Mouse (Mus musculus): Measurements from ENCODE around the gene Serpinc1.
A peak's percentile ranks its signal among the peaks of the same experiment; 100 is the strongest.
"Not testable (repeated sequence)": the region's sequence is repeated elsewhere in the genome, so short reads cannot be mapped to it uniquely, and the experiment has no call there.

Gene Serpinc1

DNA sequence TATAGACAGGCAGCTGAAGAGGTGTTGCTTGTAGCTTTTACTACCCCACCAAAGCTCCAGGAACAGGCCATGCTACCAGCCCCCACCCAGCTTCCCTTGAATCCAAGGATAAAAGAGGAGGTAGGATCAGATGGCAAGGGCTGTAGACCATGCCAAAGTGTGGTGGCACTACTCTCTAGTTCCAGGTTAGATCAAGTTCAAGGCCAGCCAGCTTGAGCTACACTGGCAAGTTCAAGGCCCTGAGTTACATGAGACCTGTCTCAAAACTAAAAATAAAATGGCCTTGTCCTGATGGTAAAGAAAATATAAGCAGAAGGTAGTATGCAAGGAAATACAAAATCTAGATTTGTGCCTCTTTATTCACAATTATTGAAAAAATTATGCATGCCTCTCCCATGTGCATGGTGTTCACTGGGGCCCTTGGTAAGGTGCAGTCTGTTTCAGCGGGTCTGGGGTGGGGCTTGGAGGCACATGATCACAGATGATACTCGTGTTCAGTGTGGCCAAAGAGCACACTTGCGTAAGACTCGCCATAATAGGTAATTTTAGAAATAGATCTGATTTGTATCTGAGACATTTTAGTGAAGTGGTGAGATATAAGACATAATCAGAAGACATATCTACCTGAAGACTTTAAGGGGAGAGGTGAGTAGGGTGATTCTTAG is at the start of gene Serpinc1:
Gene Serpinc1, plus strand, starts transcription at position 515 of the 665 bp plus-strand sequence.
- DNase-seq (ENCODE audit: low spot score): no peak

DNA sequence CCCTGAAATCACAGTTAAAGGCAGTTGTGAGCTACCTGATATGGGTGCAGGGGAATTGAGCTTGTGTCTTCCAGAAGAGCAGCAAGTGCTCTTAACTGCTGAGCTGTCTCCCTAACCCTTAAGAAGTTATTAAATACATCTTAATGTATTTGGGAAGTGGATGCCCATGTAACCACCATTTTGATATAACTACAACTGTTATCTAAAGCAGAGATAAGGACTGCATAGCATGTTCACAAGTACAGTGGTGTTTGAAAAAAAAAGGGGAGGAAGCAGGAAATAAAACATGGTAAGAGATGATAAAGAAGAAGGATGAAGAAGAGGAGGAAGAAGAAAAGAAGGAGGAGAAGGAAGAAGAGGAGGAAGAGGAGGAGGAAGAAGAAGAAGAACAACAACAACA is 47.1 kb upstream of the Serpinc1 start:
- no peak for DNase-seq (ENCODE audit: low spot score)

DNA sequence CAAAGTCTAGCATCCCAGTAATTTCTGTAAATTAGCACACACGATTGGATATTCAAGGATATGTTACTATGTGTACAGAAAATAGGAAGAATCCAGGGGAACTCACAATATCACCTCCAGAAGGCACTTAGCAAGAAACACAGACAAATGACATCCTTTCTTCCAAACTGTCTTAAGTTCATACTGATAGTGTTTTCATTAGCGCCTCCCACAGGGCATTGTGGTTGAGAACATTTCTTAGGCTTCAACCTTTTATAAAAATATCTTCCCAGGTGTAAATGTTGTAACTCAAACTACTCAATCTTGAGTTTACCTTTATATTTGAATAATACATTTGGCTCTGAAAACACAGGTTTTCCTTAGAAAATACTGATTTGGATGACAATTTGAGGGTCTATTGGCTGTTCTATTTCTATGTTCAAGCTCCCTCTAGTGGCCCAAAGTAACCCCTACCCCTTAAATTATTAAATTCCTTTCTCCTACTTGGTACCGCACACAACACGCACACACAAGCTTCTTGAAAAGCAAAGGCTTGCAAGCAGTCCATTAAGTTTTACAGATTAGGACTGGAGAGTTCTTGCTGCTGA is 44.4 kb upstream of the Serpinc1 start:
- DNase-seq (ENCODE audit: low spot score): no peak

DNA sequence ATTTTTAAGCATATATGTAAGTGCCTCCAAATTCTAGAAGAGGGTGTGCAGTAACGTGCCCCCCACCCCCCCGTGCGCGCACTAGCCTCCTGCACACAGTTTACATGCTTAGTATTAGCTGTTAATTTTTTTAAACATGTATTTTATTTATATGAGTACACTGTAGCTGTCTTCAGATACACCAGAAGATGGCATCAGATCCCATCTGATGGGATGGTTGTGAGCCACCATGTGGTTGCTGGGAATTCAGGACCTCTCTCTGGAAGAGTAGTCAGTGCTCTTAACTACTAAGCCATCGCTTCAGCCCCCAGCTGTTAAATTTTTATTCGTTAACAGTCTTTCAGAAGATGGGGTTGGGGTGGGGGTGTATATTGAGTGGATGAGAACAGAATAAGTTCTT is 42.8 kb upstream of the Serpinc1 start:
- no peak for DNase-seq (ENCODE audit: low spot score)

DNA sequence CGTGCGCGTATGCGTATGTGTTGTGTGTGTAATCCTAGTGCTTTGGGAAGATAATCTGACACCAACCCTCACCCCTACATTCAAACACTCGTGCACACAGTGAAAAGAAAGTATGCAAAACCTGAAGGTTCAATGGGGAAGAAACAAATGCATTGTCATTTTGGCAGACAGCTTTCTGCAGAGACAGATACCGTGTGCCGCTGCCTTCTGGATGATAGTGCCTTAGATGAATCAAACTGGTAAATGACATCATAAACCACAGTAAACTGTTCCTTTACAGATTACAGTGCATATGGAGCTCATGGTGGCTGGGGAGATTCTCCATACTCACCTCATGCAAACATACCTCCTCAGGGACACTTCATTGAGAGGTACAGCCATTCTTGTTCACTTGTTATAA is 15.2 kb upstream of the Serpinc1 start:
- no peak for DNase-seq (ENCODE audit: low spot score)

DNA sequence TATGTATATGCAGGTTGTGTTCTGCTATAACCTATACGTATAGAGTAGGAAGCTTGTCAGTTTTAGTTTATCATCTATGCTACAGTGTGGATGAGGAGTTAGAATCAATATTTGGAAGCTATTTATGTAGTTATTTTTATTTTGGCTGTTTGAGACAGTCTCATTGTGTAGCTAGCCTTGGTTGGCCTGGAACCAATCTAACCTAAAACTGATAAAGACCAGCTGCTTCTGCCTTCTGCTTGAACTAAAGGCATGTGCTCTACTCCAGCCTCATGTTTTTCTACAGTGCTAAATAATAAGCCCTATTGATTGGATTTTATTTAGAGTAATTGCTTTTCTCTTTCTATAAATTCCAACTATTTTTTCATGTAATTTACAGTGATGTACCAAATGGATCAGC is 11.1 kb upstream of the Serpinc1 start:
- DNase-seq (ENCODE audit: low spot score): peak; percentile 11

DNA sequence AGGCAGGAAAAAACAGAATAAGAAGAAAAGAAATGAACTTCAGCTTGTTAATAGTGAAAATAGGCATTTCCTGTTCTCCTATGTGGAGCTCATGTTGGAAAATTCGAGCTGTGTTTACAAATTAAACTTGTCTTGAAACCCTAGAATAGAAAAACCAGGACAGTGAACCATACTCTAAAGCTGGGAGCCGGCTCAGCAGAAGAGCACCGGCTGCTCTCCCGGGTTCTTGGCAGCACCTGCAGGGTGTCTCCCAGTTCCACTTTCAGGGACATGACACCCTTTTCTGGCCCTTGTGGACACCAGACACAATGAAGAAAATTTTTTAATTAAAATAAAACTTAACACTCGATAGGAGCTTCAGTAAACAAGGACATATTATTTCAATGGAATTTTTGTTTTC is 9.7 kb upstream of the Serpinc1 start:
- no peak for DNase-seq (ENCODE audit: low spot score)

DNA sequence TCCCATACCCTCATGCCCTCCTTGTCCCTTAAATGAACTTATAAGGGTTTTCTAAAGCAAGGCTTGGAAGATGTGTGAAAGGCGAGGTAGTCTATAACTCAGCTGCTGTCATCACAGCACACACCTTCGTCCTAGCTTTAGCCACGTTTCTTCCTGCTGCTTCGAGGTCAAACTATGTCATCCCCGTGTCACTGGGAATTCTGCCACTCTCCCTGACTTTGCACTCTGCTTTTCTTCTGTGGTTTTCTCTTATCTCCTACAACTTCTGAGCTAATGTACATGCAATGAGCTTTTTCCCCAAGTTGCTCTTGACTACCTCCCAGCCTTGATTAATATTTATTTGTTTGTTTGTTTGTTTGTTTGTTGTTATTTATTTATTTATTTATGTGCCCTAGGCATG is 1.6 kb downstream of the Serpinc1 start:
- no peak for DNase-seq (ENCODE audit: low spot score)

DNA sequence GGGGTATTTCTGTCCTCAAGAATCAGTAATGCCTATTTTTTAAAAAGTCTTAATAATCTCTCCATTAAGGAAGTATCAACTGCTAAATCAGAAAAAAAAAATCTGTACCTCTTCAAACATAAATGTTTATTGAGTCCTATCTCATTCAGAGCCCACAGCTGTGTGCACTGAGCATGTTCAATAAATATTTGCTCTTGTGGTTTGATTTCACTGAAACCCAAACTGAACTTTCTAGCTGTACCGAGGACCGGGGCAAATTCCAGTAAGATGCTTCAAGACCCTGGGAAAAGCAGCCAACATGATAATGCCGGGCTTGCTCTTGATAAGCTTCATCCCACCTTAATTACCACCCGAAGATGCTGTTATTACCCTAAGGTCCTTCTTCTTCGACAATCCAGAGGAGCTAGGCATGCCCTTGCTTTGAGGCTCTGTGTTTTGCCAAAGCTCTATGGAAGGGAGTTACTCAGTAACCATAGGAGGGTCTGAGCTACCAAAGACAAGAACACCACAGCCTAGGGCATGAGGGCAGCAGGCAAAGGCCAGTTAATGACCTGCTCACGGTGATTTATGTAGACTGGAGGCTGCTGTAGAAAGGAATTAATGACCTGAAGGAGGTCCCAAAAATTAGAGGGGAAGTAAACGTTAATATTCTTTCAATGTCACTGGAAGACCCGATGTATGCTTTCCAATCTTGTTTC is 2.3 kb downstream of the Serpinc1 start:
- DNase-seq (ENCODE audit: low spot score): no peak

DNA sequence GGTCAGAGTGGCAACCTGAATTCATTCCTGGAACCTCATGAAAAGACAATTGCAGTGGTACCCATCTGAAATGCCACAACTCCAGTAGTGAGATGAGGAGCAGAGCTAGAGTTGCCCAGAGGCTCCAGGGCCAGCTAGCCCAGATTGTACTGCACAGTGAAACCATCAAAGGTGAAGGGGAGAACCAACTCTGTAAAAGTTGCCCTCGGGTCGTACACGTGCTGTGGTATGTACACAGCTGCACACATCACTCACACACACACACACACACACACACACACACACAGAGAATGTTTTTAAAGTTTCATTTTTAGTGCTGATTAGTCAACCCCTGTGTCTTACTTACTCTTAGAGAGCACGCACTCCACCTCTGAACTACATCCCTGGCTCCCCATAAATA is 3.0 kb downstream of the Serpinc1 start:
- no peak for DNase-seq (ENCODE audit: low spot score)

DNA sequence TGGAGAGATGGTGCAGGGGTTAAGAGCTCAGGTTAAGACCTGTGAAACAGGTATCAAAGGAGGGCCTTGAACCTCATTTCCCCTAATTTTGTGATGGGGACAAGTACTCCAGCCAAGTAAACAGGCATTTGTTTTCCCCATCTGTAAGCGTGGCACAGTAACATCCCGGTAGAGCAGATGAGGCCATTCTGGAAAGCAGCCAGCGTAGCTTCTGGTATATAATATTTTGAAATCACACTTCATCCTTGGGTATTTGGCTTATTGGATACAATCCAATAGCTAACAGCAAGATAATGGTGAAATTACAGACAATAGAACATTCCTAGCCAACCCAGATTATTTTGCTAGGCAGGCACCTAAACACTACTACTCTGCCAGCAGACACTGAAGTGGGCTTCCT is 4.5 kb downstream of the Serpinc1 start:
- no peak for DNase-seq (ENCODE audit: low spot score)

DNA sequence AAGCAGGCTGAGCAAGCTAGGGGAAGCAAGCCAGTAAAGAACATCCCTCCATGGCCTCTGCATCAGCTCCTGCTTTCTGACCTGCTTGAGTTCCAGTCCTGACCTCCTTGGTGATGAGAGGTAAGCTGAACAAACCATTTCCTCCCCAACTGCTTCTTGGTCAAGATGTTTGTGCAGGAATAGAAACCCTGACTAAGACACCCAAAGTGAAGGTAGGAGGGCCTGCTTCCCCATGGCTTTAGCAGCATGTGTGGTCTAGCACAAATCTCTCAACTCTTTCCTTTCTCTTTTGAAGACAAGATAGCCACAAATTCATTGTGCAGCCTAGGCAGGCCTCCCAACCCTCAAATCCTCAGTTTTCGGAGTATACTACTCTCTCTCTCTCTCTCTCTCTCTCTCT is 6.3 kb downstream of the Serpinc1 start:
- DNase-seq (ENCODE audit: low spot score): not testable (repeated sequence)

DNA sequence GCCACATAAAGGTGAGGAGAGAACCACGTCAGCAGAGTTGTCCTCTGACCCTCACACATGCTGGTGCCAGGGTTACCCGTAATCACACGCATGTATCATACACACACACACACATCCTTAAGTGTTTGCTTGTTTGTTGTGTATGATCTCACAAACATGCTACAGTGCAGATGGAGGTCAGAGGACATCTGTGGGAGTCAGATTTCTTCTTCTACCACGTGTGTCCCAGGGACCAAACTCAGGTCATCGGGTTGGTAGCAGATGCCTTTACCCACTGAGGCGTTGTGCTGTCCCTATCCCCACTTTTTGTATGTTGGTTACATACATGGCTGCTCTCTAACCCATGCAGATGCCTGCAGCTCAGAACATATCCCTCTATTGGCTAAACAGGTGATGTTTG is 7.1 kb downstream of the Serpinc1 start:
- no peak for DNase-seq (ENCODE audit: low spot score)

DNA sequence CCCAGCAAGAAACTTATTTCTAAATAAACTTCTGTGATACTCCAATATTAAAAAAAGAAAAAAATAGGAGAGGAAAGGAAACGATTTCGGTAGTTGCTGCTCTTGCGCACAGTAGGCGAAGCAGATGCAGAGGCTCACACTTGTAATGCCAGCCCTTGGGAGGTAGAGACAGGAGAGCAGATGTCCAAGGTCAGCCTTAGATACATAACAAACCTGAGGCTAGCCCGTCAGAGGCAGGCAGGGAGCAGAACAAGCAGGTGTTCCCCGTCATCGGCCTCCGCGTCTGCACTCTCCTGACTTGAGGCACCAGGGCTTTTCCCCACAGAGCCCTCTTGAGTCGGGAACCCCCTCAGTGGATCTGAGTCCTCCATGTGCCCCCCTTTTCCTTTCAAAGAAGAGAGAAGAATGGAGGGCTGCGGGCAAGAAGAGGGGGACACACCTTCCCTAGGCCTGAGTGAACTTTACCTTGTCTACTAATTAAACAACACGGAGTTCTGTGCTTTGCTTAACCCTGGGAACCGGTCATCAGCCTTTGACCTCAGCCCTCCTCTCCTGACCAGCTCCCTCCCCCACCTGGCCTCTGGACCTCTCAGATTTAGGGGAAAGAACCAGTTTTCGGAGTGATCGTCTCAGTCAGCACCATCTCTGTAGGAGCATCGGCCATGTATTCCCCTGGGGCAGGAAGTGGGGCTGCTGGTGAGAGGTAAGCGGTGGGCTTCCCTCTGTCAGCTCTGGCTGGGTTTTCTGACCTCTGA is 8.7 kb downstream of the Serpinc1 start:
- DNase-seq (ENCODE audit: low spot score): no peak

DNA sequence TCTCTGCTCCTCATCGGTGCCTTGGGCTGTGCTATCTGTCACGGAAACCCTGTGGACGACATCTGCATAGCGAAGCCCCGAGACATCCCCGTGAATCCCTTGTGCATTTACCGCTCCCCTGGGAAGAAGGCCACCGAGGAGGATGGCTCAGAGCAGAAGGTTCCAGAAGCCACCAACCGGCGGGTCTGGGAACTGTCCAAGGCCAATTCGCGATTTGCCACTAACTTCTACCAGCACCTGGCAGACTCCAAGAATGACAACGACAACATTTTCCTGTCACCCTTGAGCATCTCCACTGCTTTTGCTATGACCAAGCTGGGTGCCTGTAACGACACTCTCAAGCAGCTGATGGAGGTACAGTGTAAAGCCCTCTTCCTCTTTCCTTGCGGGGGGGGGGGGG is 11.0 kb downstream of the Serpinc1 start:
- no peak for DNase-seq (ENCODE audit: low spot score)

DNA sequence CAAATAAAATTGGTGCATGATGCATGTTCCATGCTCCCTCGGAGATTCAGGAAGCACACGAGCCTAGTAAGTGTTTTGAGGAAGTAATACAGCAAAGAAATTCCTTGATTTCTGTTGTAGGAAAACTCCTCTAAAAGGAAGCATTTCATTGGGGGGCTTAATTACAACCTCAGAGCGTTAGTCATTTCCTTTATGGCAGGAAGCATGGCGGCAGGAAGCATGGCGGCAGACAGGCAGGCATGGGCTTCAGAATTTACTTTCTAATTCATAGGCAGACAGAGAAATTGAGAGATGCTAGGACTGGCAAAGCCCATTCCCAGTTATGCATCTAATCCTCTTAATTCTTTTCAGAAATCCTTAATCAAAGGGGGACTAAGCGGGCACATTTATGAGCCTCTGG is 15.5 kb downstream of the Serpinc1 start:
- no peak for DNase-seq (ENCODE audit: low spot score)

DNA sequence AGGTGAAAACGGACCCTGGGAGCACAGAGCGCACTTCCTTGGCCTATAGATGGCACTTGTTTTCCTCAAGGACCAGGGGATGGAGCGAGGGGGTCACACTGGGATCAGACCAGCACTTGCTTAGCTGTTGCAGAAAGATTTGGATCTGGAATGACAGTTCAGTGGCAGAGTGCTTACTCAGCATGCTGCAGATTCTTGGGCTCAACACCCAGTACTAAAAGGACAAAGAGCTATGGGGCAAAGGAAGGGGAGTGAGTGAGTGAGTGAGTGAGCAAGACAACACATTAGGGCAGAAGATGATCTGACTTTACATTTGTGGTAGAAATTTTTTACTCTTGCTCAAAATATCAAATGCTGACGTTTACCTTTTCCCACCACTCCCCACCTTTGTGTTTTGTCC is 26.6 kb downstream of the Serpinc1 start:
- DNase-seq (ENCODE audit: low spot score): no peak

DNA sequence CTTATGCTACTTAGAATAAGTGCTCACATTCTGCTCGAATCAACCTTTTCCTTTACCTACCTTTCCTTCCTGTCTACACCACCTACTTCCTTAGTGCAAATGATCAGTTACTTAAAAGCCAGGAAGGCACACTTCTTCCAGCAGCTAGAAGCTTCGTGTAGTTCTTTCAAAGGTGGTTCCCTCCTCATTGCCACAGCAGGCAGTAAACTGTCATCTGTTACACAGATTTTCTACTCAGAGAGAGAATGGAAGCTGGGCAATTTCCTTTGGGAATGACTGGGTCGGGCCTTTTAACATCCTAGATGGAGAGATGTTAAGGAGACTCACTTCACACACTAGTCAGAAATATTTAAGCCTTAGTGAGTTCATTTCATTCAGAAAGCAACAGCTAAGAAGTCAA is 27.1 kb downstream of the Serpinc1 start:
- DNase-seq (ENCODE audit: low spot score): no peak

DNA sequence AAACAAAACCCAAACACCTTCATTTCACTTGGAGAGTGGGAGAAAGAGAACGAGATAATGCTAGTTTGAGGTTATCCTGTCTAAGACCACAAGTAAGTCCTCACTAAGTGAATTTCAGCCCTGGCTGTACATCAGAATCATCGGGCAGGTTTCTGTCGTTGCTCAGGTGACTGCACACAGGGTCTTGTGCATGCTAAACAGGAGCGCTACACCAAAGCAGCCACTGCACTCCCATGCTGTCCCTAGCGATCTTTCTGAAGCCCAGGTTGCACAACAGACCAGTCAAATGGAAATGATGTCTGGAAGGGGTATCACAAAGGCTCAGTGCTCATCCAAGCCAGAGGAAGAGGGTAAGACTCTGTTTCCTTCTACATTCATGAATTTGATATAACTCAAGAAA is 28.1 kb downstream of the Serpinc1 start:
- no peak for DNase-seq (ENCODE audit: low spot score)

DNA sequence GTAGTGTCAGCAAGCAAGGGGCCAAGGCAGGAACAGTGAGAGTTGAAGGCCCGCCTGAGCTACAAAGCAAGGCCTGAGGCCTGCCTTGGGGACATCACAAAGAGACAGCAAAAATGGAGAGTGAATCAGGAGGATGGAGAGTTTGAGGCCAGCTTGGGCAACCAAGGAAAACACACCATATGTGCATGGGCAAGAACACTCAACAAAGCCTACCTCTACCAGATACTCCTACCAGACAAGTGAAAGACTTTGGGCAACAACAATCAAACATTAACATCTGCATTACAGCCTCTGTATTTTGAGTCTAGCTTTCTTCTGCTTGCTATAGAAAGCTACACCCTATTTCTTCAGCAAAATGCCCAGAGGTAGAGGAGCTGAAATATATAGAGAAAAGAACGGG is 29.7 kb downstream of the Serpinc1 start:
- no peak for DNase-seq (ENCODE audit: low spot score)

DNA sequence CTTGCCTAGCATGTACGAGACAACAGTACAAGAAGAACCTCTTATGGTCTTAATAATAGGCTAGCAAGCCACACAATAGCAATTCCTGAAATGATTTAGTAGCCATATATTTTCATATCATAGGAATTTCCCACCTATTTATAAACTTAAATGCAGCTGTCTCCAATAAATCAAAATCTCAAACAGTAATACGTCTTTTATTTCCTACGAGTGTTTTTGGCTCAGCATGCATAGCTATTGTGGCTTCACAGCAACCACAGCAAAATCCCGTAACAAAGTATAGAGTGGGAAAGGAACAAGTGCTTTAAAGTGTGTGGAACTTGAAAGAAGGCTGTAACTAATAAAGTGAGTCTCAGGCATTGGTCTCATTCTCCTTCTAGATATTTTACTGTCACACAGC is 32.1 kb downstream of the Serpinc1 start:
- no peak for DNase-seq (ENCODE audit: low spot score)

DNA sequence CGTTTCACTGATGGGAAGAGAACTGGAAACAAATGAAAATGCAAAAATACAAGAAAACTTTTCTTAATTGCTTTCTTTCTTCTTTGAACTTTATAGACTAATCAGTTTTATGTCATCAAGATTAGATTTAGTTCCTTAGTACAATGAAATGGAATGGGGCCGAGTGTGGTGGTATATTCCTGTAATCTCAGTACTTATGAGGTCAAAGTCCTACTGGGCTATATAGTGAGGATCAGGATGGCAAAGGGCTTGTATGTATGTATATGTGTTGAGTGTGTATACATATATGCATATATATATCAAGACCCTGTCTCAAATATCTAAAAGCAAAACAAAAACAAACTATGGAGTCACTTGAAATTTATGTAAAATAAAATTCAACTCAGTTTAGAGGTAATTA is 38.0 kb downstream of the Serpinc1 start:
- no peak for DNase-seq (ENCODE audit: low spot score)

DNA sequence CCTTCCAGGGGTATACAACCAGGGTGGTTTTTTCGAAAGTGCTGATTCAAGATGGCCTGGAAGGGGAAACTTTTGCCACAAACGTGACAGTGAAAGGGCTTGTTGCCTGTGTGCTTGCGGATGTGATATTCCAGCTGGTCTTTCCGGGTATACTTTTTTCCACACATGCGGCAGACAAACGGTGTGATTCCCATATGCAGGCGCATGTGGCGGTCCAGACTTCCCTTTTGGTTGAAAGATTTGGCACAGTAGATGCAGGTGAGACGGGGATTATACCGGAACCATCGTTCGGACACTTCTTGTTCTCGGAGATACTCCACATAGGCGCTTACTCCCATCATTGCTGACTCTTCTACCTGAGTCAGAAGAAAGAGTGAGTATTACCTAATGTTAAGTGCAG is 41.7 kb downstream of the Serpinc1 start:
- DNase-seq (ENCODE audit: low spot score): no peak
